Mouse (Mus musculus): Measurements from ENCODE around the gene Mybph. TPM values are rescaled to one million over a fixed set of nuclear protein-coding genes. Genes with fewer than 3 reads are reported as not detected.

Gene Mybph
- polyA plus RNA-seq, 1 experiment from 2014 or later, result 1.7 TPM

- H3K9ac ChIP-seq (ENCODE audit: low read depth, low read length), result no peak overlapping the region
- H3K4me3 ChIP-seq (ENCODE audit: low read depth, low read length), result no peak overlapping the region
- WGBS (ENCODE audit: insufficient replicate concordance), result 52% methylated on average over 7 of the region's 7 CpGs
- no peaks in the 10 kb centered on the region for H3K36me3 ChIP-seq (ENCODE audit: control insufficient read depth, insufficient read depth)
- H3K4me1 ChIP-seq (ENCODE audit: control insufficient read depth, low read depth, low read length), result no peaks in the 10 kb centered on the region; the same call in 1 of the 2 replicates
- no peak for ATAC-seq (ENCODE audit: low read depth)
- no peaks in the 10 kb centered on the region for H3K27me3 ChIP-seq (ENCODE audit: control insufficient read depth, insufficient read depth, low read depth, low read length)
- no peak overlapping the region for H3K27ac ChIP-seq (ENCODE audit: low read length)
- H3K9me3 ChIP-seq (replicated peaks; ENCODE audit: control insufficient read depth, low read length), result no peaks in the 10 kb centered on the region
- H3K4me2 ChIP-seq (ENCODE audit: low read depth, low read length), result no peak overlapping the region
These were observed 20.2 kb upstream of the Mybph start for GRCm38 (mm10) chr1:134173081-134173480.

DNA sequence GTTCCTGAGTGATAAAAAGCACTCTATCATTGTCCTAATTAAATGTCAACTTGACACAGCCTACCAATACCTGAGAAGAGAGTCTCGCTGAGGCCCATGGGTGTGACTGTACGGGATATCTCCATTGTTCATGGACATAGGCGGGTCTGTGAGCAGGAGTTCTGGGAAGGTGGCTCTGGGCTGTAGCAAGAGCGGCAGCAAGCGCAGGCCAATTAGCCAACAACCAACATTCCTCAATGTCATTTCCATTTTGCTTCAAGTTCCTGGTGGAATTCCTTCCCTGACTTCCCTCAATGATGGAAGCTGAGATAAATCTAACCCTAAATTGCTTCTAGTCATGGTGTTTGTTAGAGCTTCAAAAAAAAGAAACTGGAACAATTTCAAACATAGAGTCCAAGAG, 15.3 kb upstream of the Mybph start:
- no peak for ATAC-seq (ENCODE audit: low read depth)
- no peaks in the 10 kb centered on the region for H3K27me3 ChIP-seq (ENCODE audit: control insufficient read depth, insufficient read depth, low read depth, low read length)
- no peaks in the 10 kb centered on the region for H3K4me1 ChIP-seq (ENCODE audit: control insufficient read depth, low read depth, low read length)
- H3K4me2 ChIP-seq (ENCODE audit: low read depth, low read length), result no peak overlapping the region
- H3K4me3 ChIP-seq (ENCODE audit: low read depth, low read length), result no peak overlapping the region
- 74% methylated on average over 5 of the region's 5 CpGs for WGBS (ENCODE audit: insufficient replicate concordance)
- no peak overlapping the region for H3K27ac ChIP-seq (ENCODE audit: low read length)
- no peak overlapping the region for H3K9ac ChIP-seq (ENCODE audit: low read depth, low read length)
- no peaks in the 10 kb centered on the region for H3K36me3 ChIP-seq (ENCODE audit: control insufficient read depth, insufficient read depth)
- H3K9me3 ChIP-seq (replicated peaks; ENCODE audit: control insufficient read depth, low read length), result no peaks in the 10 kb centered on the region

GRCm38 (mm10) chr1:134182025-134182424, 11.2 kb upstream of the Mybph start, which contains the start of gene Chil1:
Chil1 (plus strand) TSS chr1:134182176.
- H3K4me1 ChIP-seq (ENCODE audit: control insufficient read depth, low read depth, low read length), result no peaks in the 10 kb centered on the region
- no peak within 1 kb of the TSS for H3K4me3 ChIP-seq (ENCODE audit: low read depth, low read length)
- 56% methylated on average over 4 of the region's 4 CpGs for WGBS (ENCODE audit: insufficient replicate concordance)
- no peak for ATAC-seq (ENCODE audit: low read depth)
- H3K36me3 ChIP-seq (ENCODE audit: control insufficient read depth, insufficient read depth), result no peaks in the 10 kb centered on the region
- no peak within 1 kb of the TSS for H3K27ac ChIP-seq (ENCODE audit: low read length)
- H3K27me3 ChIP-seq (ENCODE audit: control insufficient read depth, insufficient read depth, low read depth, low read length), result no peaks in the 10 kb centered on the region
- H3K9ac ChIP-seq (ENCODE audit: low read depth, low read length), result no peak within 1 kb of the TSS
- no peak within 1 kb of the TSS for H3K4me2 ChIP-seq (ENCODE audit: low read depth, low read length)
- H3K9me3 ChIP-seq (replicated peaks; ENCODE audit: control insufficient read depth, low read length), result no peaks in the 10 kb centered on the region

- no peak overlapping the region for H3K9ac ChIP-seq (ENCODE audit: low read depth, low read length)
- peak overlapping the region; percentile 0; the same call in 1 of the 2 replicates for H3K4me3 ChIP-seq (ENCODE audit: low read depth, low read length)
- 55% methylated on average over 4 of the region's 4 CpGs for WGBS (ENCODE audit: insufficient replicate concordance)
- ATAC-seq (ENCODE audit: low read depth), result no peak
- H3K9me3 ChIP-seq (replicated peaks; ENCODE audit: control insufficient read depth, low read length), result no peaks in the 10 kb centered on the region
- H3K4me1 ChIP-seq (ENCODE audit: control insufficient read depth, low read depth, low read length), result no peaks in the 10 kb centered on the region
- H3K36me3 ChIP-seq (ENCODE audit: control insufficient read depth, insufficient read depth), result no peaks in the 10 kb centered on the region
- H3K4me2 ChIP-seq (ENCODE audit: low read depth, low read length), result no peak overlapping the region
- H3K27me3 ChIP-seq (ENCODE audit: control insufficient read depth, insufficient read depth, low read depth, low read length), result no peaks in the 10 kb centered on the region
- peak overlapping the region; percentile 29; the same call in 1 of the 2 replicates for H3K27ac ChIP-seq (ENCODE audit: low read length)
These were observed 9.2 kb upstream of the Mybph start for GRCm38 (mm10) chr1:134184089-134184488.

GRCm38 (mm10) chr1:134188217-134188616, 5.0 kb upstream of the Mybph start:
- no peaks in the 10 kb centered on the region for H3K9me3 ChIP-seq (replicated peaks; ENCODE audit: control insufficient read depth, low read length)
- no peak for ATAC-seq (ENCODE audit: low read depth)

GRCm38 (mm10) chr1:134188989-134189729, 4.1 kb upstream of the Mybph start:
- Histone ChIP-seq H3K36me3 (ENCODE audit: control insufficient read depth, insufficient read depth) (no peaks in the 10 kb centered on the region), H3K4me2 (ENCODE audit: low read depth, low read length) (no peak overlapping the region), H3K4me3 (ENCODE audit: low read depth, low read length) (no peak overlapping the region), H3K9ac (ENCODE audit: low read depth, low read length) (no peak overlapping the region), H3K4me1 (ENCODE audit: control insufficient read depth, low read depth, low read length) (no peaks in the 10 kb centered on the region), H3K27me3 (ENCODE audit: control insufficient read depth, insufficient read depth, low read depth, low read length) (no peaks in the 10 kb centered on the region), H3K27ac (ENCODE audit: low read length) (no peak overlapping the region), H3K9me3 (replicated peaks; ENCODE audit: control insufficient read depth, low read length) (no peaks in the 10 kb centered on the region)
- WGBS (ENCODE audit: insufficient replicate concordance), result 20% methylated on average over 12 of the region's 12 CpGs
- ATAC-seq (ENCODE audit: low read depth), result no peak

More at GRCm38 (mm10) chr1:134188217-134188616, 5.0 kb upstream of the Mybph start:
- Histone ChIP-seq H3K4me3 (ENCODE audit: low read depth, low read length) (no peak overlapping the region), H3K9ac (ENCODE audit: low read depth, low read length) (no peak overlapping the region), H3K4me2 (ENCODE audit: low read depth, low read length) (no peak overlapping the region), H3K27ac (ENCODE audit: low read length) (no peak overlapping the region), H3K36me3 (ENCODE audit: control insufficient read depth, insufficient read depth) (no peaks in the 10 kb centered on the region), H3K4me1 (ENCODE audit: control insufficient read depth, low read depth, low read length) (no peaks in the 10 kb centered on the region), H3K27me3 (ENCODE audit: control insufficient read depth, insufficient read depth, low read depth, low read length) (no peaks in the 10 kb centered on the region)
- WGBS (ENCODE audit: insufficient replicate concordance), result 67% methylated on average over 5 of the region's 5 CpGs

DNA sequence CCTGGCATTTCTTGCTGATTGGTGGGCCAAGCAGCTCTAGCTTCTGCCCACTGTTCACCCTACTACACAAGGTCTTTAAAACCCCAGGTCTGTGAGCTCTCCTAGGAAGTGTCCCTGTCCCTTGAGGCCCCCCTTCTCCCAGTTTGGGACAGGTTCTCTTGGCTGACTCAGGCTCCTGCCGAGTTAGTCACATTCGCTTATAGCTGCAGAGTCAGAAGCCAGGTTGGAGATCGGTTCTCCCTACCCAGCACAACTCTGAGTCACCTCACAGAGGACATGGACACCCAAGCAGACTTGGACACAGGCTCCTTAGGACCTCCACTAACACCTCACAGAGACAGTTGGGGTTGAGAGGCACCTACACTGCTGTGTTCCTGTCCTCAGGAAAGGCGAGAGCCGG, 2.1 kb upstream of the Mybph start:
- H3K4me2 ChIP-seq (ENCODE audit: low read depth, low read length), result no peak overlapping the region
- H3K9ac ChIP-seq (ENCODE audit: low read depth, low read length), result no peak overlapping the region
- H3K27ac ChIP-seq (ENCODE audit: low read length), result no peak overlapping the region
- WGBS (ENCODE audit: insufficient replicate concordance), result 62% methylated on average over 5 of the region's 5 CpGs
- no peaks in the 10 kb centered on the region for H3K36me3 ChIP-seq (ENCODE audit: control insufficient read depth, insufficient read depth)
- no peaks in the 10 kb centered on the region for H3K9me3 ChIP-seq (replicated peaks; ENCODE audit: control insufficient read depth, low read length)
- H3K4me1 ChIP-seq (ENCODE audit: control insufficient read depth, low read depth, low read length), result no peaks in the 10 kb centered on the region
- H3K27me3 ChIP-seq (ENCODE audit: control insufficient read depth, insufficient read depth, low read depth, low read length), result no peaks in the 10 kb centered on the region
- no peak overlapping the region for H3K4me3 ChIP-seq (ENCODE audit: low read depth, low read length)
- ATAC-seq (ENCODE audit: low read depth), result no peak

DNA sequence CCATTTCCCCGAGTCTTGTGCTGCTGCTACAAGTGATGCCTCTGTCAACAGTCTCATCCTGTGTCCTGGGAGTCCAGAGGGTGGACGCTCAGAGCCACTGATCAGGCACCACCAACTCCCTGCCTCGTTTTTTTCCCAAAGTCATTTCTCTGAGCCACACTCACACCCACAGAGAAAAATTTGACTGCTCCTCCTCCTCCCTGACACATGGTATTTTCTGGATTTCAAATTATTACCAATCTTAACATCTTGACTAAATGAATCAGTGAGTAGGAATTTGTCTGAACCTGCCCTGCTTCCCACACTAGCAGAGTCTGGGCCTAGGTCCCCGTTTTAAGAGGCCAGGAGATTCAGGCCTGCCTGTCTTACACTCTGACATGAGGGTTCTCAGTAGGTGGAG, 1.2 kb upstream of the Mybph start:
- ATAC-seq (ENCODE audit: low read depth), result no peak
- no peak overlapping the region for H3K9ac ChIP-seq (ENCODE audit: low read depth, low read length)
- H3K9me3 ChIP-seq (replicated peaks; ENCODE audit: control insufficient read depth, low read length), result no peaks in the 10 kb centered on the region
- WGBS (ENCODE audit: insufficient replicate concordance), result 30% methylated on average over 4 of the region's 4 CpGs
- no peaks in the 10 kb centered on the region for H3K27me3 ChIP-seq (ENCODE audit: control insufficient read depth, insufficient read depth, low read depth, low read length)
- H3K27ac ChIP-seq (ENCODE audit: low read length), result no peak overlapping the region
- no peak overlapping the region for H3K4me3 ChIP-seq (ENCODE audit: low read depth, low read length)
- no peaks in the 10 kb centered on the region for H3K36me3 ChIP-seq (ENCODE audit: control insufficient read depth, insufficient read depth)
- H3K4me1 ChIP-seq (ENCODE audit: control insufficient read depth, low read depth, low read length), result no peaks in the 10 kb centered on the region
- H3K4me2 ChIP-seq (ENCODE audit: low read depth, low read length), result no peak overlapping the region

- Histone ChIP-seq H3K4me2 (ENCODE audit: low read depth, low read length) (no peak overlapping the region), H3K36me3 (ENCODE audit: control insufficient read depth, insufficient read depth) (no peaks in the 10 kb centered on the region), H3K4me1 (ENCODE audit: control insufficient read depth, low read depth, low read length) (no peaks in the 10 kb centered on the region), H3K4me3 (ENCODE audit: low read depth, low read length) (no peak overlapping the region), H3K9me3 (replicated peaks; ENCODE audit: control insufficient read depth, low read length) (no peaks in the 10 kb centered on the region), H3K9ac (ENCODE audit: low read depth, low read length) (no peak overlapping the region), H3K27me3 (ENCODE audit: control insufficient read depth, insufficient read depth, low read depth, low read length) (no peaks in the 10 kb centered on the region), H3K27ac (ENCODE audit: low read length) (no peak overlapping the region)
- WGBS (ENCODE audit: insufficient replicate concordance), result 52% methylated on average over 7 of the region's 7 CpGs
- no peak for ATAC-seq (ENCODE audit: low read depth)
These were observed 488 bp downstream of the Mybph start for GRCm38 (mm10) chr1:134193674-134194197.

Measured in liver, embryonic 16.5 days (tissue).